Mouse (Mus musculus) kidney, embryonic 16.5 days (tissue): ENCODE results near the gene Psmd9. TPM values are rescaled to one million over a fixed set of nuclear protein-coding genes. Genes with fewer than 3 reads are reported as not detected.

Experiments
- ATAC-seq: fragments of 200-750 bp; cut with Nextera tagmentation; 2 replicates; pipeline ENCODE4 v1.8.0; 2017; ENCODE audit warnings: moderate TSS enrichment; ENCODE audit not compliant: low FRiP score, low TSS enrichment
- H3K27ac ChIP-seq: fragments of 300-500 bp; sonication (generic); 2 replicates; pipeline ENCODE4 v1.5.1; 2014; ENCODE audit warnings: low read length
- H3K27me3 ChIP-seq: fragments of 300-500 bp; sonication (generic); 2 replicates; pipeline ENCODE4 v1.6.1; 2014; ENCODE audit warnings: low read length, control low read depth, mixed read lengths; ENCODE audit not compliant: insufficient read depth
- H3K36me3 ChIP-seq: fragments of 300-500 bp; sonication (generic); 2 replicates; pipeline ENCODE4 v1.6.1; 2014; ENCODE audit warnings: low read length, control low read depth, mixed read lengths; ENCODE audit not compliant: insufficient read depth
- H3K4me1 ChIP-seq: fragments of 300-500 bp; sonication (generic); 2 replicates; pipeline ENCODE4 v1.6.1; 2014; ENCODE audit warnings: low read length, control low read depth, mixed read lengths; ENCODE audit not compliant: insufficient read depth
- H3K4me2 ChIP-seq: fragments of 300-500 bp; sonication (generic); replicated peaks from 2 replicates; pipeline ENCODE4 v1.6.1; 2014; ENCODE audit warnings: low read depth, low read length
- H3K4me3 ChIP-seq: fragments of 300-500 bp; sonication (generic); 2 replicates; pipeline ENCODE4 v1.5.1; 2014; ENCODE audit warnings: mild to moderate bottlenecking, low read length
- H3K9ac ChIP-seq: fragments of 300-500 bp; sonication (generic); replicated peaks from 2 replicates; pipeline ENCODE4 v1.6.1; 2014; ENCODE audit warnings: low read length
- H3K9me3 ChIP-seq: fragments of 300-500 bp; sonication (generic); 2 replicates; pipeline ENCODE4 v1.6.1; 2016; ENCODE audit warnings: low read length, control low read depth
- WGBS: fragments of 180-500 bp; shearing (Covaris S2); extraction: QIAGEN DNeasy Blood & Tissue Kit; methylation state at CpG from one replicate; pipeline ENCODE4 v1.1.7; 2014; 5-methylcytosine and 5-hydroxymethylcytosine counted together
- polyA plus RNA-seq: library from polyadenylated mRNA; unstranded; fragments of >200 nt; fragmentation: Nextera tagmentation; extraction: Ambion mirVana; gene quantifications from 2 replicates; pipeline ENCODE4 v1.2.1, GENCODE M21; 2015

The Psmd9 gene
- polyA plus RNA-seq, 1 experiment from 2014 or later, result 86.9 TPM

- Histone ChIP-seq H3K4me2 (no peak overlapping the region), H3K9ac (no peak overlapping the region), H3K4me3 (no peak overlapping the region), H3K9me3 (no peaks in the 10 kb centered on the region), H3K27ac (no peak overlapping the region), H3K36me3 (no peaks in the 10 kb centered on the region), H3K27me3 (no peaks in the 10 kb centered on the region), H3K4me1 (no peaks in the 10 kb centered on the region)
- no peak for ATAC-seq
- 76% methylated on average over 9 of the region's 9 CpGs for WGBS
Measured at GRCm38 (mm10) chr5:123281336-123282136, 112.3 kb downstream of the Psmd9 start.

GRCm38 (mm10) chr5:123285174-123285573 is 116.0 kb downstream of the Psmd9 start:
- no peak overlapping the region for H3K27ac ChIP-seq
- H3K4me2 ChIP-seq, result no peak overlapping the region
- H3K4me1 ChIP-seq, result no peaks in the 10 kb centered on the region
- no peak overlapping the region for H3K9ac ChIP-seq
- H3K4me3 ChIP-seq, result no peak overlapping the region
- H3K9me3 ChIP-seq, result 0 out of 2 replicates have a peak, but pooled peaks cover 3% of the 10 kb centered on the region
- H3K27me3 ChIP-seq, result no peaks in the 10 kb centered on the region
- H3K36me3 ChIP-seq, result no peaks in the 10 kb centered on the region
- ATAC-seq, result no peak
- WGBS, result 40% methylated on average over 8 of the region's 8 CpGs

GRCm38 (mm10) chr5:123288079-123288478 is 118.9 kb downstream of the Psmd9 start:
- no peak overlapping the region for H3K27ac ChIP-seq
- H3K4me1 ChIP-seq, result no peaks in the 10 kb centered on the region
- no peaks in the 10 kb centered on the region for H3K27me3 ChIP-seq
- H3K9me3 ChIP-seq, result 0 out of 2 replicates have a peak, but pooled peaks cover 3% of the 10 kb centered on the region
- no peak overlapping the region for H3K9ac ChIP-seq
- no peaks in the 10 kb centered on the region for H3K36me3 ChIP-seq
- WGBS, result 91% methylated on average over 5 of the region's 5 CpGs
- H3K4me3 ChIP-seq, result no peak overlapping the region
- ATAC-seq, result no peak
- H3K4me2 ChIP-seq, result no peak overlapping the region

- H3K27me3 ChIP-seq, result no peaks in the 10 kb centered on the region
- no peak overlapping the region for H3K4me3 ChIP-seq
- 69% methylated on average over 9 of the region's 9 CpGs for WGBS
- ATAC-seq, result no peak
- H3K4me1 ChIP-seq, result peaks cover 10% of the 10 kb centered on the region; the same call in 1 of the 2 replicates
- H3K9me3 ChIP-seq, result no peaks in the 10 kb centered on the region
- no peaks in the 10 kb centered on the region for H3K36me3 ChIP-seq
- H3K4me2 ChIP-seq, result no peak overlapping the region
- no peak overlapping the region for H3K9ac ChIP-seq
- H3K27ac ChIP-seq, result no peak overlapping the region
Measured at GRCm38 (mm10) chr5:123294653-123295052, 125.4 kb downstream of the Psmd9 start.

- H3K36me3 ChIP-seq, result no peaks in the 10 kb centered on the region
- H3K4me3 ChIP-seq, result no peak overlapping the region
- H3K9me3 ChIP-seq, result no peaks in the 10 kb centered on the region
- WGBS, result 74% methylated on average over 12 of the region's 12 CpGs
- no peaks in the 10 kb centered on the region for H3K27me3 ChIP-seq
- ATAC-seq, result no peak
- no peak overlapping the region for H3K9ac ChIP-seq
- no peak overlapping the region for H3K4me2 ChIP-seq
- peaks cover 17% of the 10 kb centered on the region for H3K4me1 ChIP-seq
- no peak overlapping the region for H3K27ac ChIP-seq
Measured at GRCm38 (mm10) chr5:123296224-123296806, 127.1 kb downstream of the Psmd9 start.

GRCm38 (mm10) chr5:123296972-123297754 is 128.0 kb downstream of the Psmd9 start:
- Histone ChIP-seq H3K9ac (no peak overlapping the region), H3K4me2 (no peak overlapping the region), H3K9me3 (no peaks in the 10 kb centered on the region), H3K36me3 (no peaks in the 10 kb centered on the region), H3K27me3 (no peaks in the 10 kb centered on the region), H3K4me3 (no peak overlapping the region), H3K27ac (no peak overlapping the region), H3K4me1 (peaks cover 22% of the 10 kb centered on the region)
- WGBS, result 54% methylated on average over 23 of the region's 23 CpGs
- ATAC-seq, result peak; percentile 47; the same call in 1 of the 2 replicates

- Histone ChIP-seq H3K27me3 (no peaks in the 10 kb centered on the region), H3K4me2 (no peak overlapping the region), H3K4me3 (no peak overlapping the region), H3K4me1 (peaks cover 25% of the 10 kb centered on the region), H3K36me3 (no peaks in the 10 kb centered on the region), H3K9ac (no peak overlapping the region), H3K9me3 (no peaks in the 10 kb centered on the region), H3K27ac (no peak overlapping the region)
- ATAC-seq, result no peak
- 74% methylated on average over 7 of the region's 7 CpGs for WGBS
Measured at GRCm38 (mm10) chr5:123297830-123298229, 128.6 kb downstream of the Psmd9 start.

- Histone ChIP-seq H3K9me3 (no peaks in the 10 kb centered on the region), H3K4me2 (no peak overlapping the region), H3K4me3 (no peak overlapping the region), H3K27me3 (no peaks in the 10 kb centered on the region), H3K9ac (no peak overlapping the region), H3K4me1 (peaks cover 25% of the 10 kb centered on the region), H3K27ac (no peak overlapping the region), H3K36me3 (no peaks in the 10 kb centered on the region)
- ATAC-seq, result no peak
- 92% methylated on average over 6 of the region's 6 CpGs for WGBS
Measured at GRCm38 (mm10) chr5:123298526-123298925, 129.3 kb downstream of the Psmd9 start.
